Mouse (Mus musculus): ENCODE results near the gene Marveld2.

Gene Marveld2

GRCm38 (mm10) chr13:100600317-100600716 is 16.5 kb downstream of the Marveld2 start:
- no peak for DNase-seq (ENCODE audit: low spot score in 2 of 2)

GRCm38 (mm10) chr13:100597284-100597683 is 19.5 kb downstream of the Marveld2 start:
- DNase-seq (ENCODE audit: low spot score in 2 of 2), result no peak

- no peak for DNase-seq (ENCODE audit: low spot score in 2 of 2)
These were observed 21.3 kb downstream of the Marveld2 start for GRCm38 (mm10) chr13:100595552-100595885.

GRCm38 (mm10) chr13:100594838-100595551 is 21.8 kb downstream of the Marveld2 start:
- DNase-seq (ENCODE audit: low spot score in 2 of 2), result no peak

- DNase-seq (ENCODE audit: low spot score in 2 of 2), result peak in 1 of 2 experiments; percentile 25
These were observed 22.6 kb downstream of the Marveld2 start for GRCm38 (mm10) chr13:100594041-100594792.

GRCm38 (mm10) chr13:100588646-100589045 is 28.1 kb downstream of the Marveld2 start:
- no peak for DNase-seq (ENCODE audit: low spot score in 2 of 2)

- no peak for DNase-seq (ENCODE audit: low spot score in 2 of 2)
These were observed 34.6 kb downstream of the Marveld2 start for GRCm38 (mm10) chr13:100582144-100582543.

- DNase-seq (ENCODE audit: low spot score in 2 of 2), result no peak
These were observed 35.1 kb downstream of the Marveld2 start for GRCm38 (mm10) chr13:100581701-100582100.

- DNase-seq (ENCODE audit: low spot score in 2 of 2), result no peak
These were observed 36.8 kb downstream of the Marveld2 start for GRCm38 (mm10) chr13:100579951-100580350.

- DNase-seq (ENCODE audit: low spot score in 2 of 2), result no peak
These were observed 37.6 kb downstream of the Marveld2 start for GRCm38 (mm10) chr13:100579220-100579619.

- no peak for DNase-seq (ENCODE audit: low spot score in 2 of 2)
These were observed 40.8 kb downstream of the Marveld2 start for GRCm38 (mm10) chr13:100575950-100576349.

- no peak for DNase-seq (ENCODE audit: low spot score in 2 of 2)
These were observed 46.1 kb downstream of the Marveld2 start for GRCm38 (mm10) chr13:100570713-100571112.

GRCm38 (mm10) chr13:100568359-100568758 is 48.4 kb downstream of the Marveld2 start:
- no peak for DNase-seq (ENCODE audit: low spot score in 2 of 2)

GRCm38 (mm10) chr13:100559449-100559848 is 57.3 kb downstream of the Marveld2 start:
- no peak for DNase-seq (ENCODE audit: low spot score in 2 of 2)

- no peak for DNase-seq (ENCODE audit: low spot score in 2 of 2)
These were observed 59.8 kb downstream of the Marveld2 start for GRCm38 (mm10) chr13:100557011-100557410.

GRCm38 (mm10) chr13:100553042-100553437 is 63.7 kb downstream of the Marveld2 start:
- DNase-seq (ENCODE audit: low spot score in 2 of 2), result no peak

- DNase-seq (ENCODE audit: low spot score in 2 of 2), result peak in 1 of 2 experiments; percentile 7
These were observed 64.3 kb downstream of the Marveld2 start, which contains the start of gene Ocln for GRCm38 (mm10) chr13:100552369-100553041. Gene Ocln (minus strand): TSS chr13:100552718.

- no peak for DNase-seq (ENCODE audit: low spot score in 2 of 2)
These were observed 64.8 kb downstream of the Marveld2 start for GRCm38 (mm10) chr13:100552009-100552368.

- DNase-seq (ENCODE audit: low spot score in 2 of 2), result no peak
These were observed 65.3 kb downstream of the Marveld2 start for GRCm38 (mm10) chr13:100551371-100552008.

- no peak for DNase-seq (ENCODE audit: low spot score in 2 of 2)
These were observed 69.5 kb downstream of the Marveld2 start for GRCm38 (mm10) chr13:100547269-100547668.
